Mouse (Mus musculus): ENCODE results near the gene Ahdc1. TPM values are rescaled to one million over a fixed set of nuclear protein-coding genes. Genes with fewer than 3 reads are reported as not detected.

The Ahdc1 gene
- total and polyA plus RNA-seq, 3 experiments = 2.5 to 8.8 TPM; not detected in 1

DNA sequence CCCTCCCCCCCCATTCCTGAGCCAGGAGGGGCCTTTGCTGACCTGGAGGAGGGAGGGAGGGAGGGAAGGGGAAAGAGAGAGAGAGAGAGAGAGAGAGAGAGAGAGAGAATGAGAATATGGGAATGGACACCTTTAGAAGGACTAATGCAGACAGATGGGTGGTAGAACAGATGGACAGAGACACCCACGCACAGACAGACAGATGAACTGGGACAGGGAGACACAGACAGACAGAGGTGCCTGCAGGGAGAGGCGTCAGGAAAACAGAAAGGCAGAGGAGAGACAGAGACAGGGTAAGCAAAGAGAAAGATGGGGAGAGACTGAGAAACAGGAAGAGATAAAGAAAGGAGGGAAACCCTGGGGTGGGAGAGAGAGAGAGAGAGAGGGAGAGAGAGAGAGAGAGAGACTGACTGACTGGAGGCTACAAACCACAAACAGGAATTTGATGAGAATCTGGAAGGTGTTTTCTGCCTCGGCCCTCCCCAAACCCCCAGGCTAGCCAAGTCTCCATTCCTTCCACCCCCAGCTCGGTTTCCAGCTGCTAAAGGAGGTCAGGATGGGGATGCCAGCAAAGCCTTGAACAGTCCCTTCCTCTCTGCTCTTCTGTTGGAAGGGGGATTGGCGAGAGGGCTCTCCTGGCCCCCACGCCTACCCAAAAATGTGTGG, 6.7 kb downstream of the Ahdc1 start:
- no peaks in the 10 kb centered on the region for H3K79me2 ChIP-seq (ENCODE audit: control insufficient read depth, insufficient read depth, low read length, poor library complexity)
- H3K4me1 ChIP-seq (ENCODE audit: control insufficient read depth in 1 of 2, insufficient read depth in 2 of 2, low read length in 2 of 2) = peaks cover 0 to 9% of the 10 kb centered on the region in 2 experiments; a peak in 1 of 4 replicates
- H3K27ac ChIP-seq (ENCODE audit: control insufficient read depth, low read depth, low read length) = no peak overlapping the region
- H3K27me3 ChIP-seq (ENCODE audit: control insufficient read depth in 1 of 2, insufficient read depth in 2 of 2, low read length in 2 of 2) = no peaks in the 10 kb centered on the region
- TF ChIP-seq GATA1 (IDR thresholded peaks at IDR 0.05; ENCODE audit: low read depth, low read length) (no peak), JUND (IDR thresholded peaks at IDR 0.05; ENCODE audit: low read depth, low read length) (peak; percentile 92)
- H3K9ac ChIP-seq (ENCODE audit: control insufficient read depth, low read depth, low read length, poor library complexity, severe bottlenecking) = no peak overlapping the region
- no peak overlapping the region for H3K4me3 ChIP-seq (ENCODE audit: control insufficient read depth in 1 of 2, insufficient read depth in 1 of 2, low read depth in 2 of 2, low read length in 2 of 2)
- no peak for DNase-seq (ENCODE audit: low read depth, low spot score)
- no peaks in the 10 kb centered on the region for H3K9me3 ChIP-seq (replicated peaks; ENCODE audit: insufficient read depth, low read length)
- H3K36me3 ChIP-seq (ENCODE audit: control insufficient read depth in 1 of 2, insufficient read depth in 2 of 2, low read length in 2 of 2) = peaks cover 0 to 5% of the 10 kb centered on the region in 2 experiments; a peak in 2 of 4 replicates

GRCm38 (mm10) chr4:133018263-133018798, 7.3 kb downstream of the Ahdc1 start:
- H3K4me1 ChIP-seq (ENCODE audit: control insufficient read depth in 1 of 2, insufficient read depth in 2 of 2, low read length in 2 of 2) = peaks cover 0 to 9% of the 10 kb centered on the region in 2 experiments; a peak in 1 of 4 replicates
- H3K4me3 ChIP-seq (ENCODE audit: control insufficient read depth in 1 of 2, insufficient read depth in 1 of 2, low read depth in 2 of 2, low read length in 2 of 2) = no peak overlapping the region
- H3K9ac ChIP-seq (ENCODE audit: control insufficient read depth, low read depth, low read length, poor library complexity, severe bottlenecking) = no peak overlapping the region
- no peak overlapping the region for H3K27ac ChIP-seq (ENCODE audit: control insufficient read depth, low read depth, low read length)
- no peaks in the 10 kb centered on the region for H3K9me3 ChIP-seq (replicated peaks; ENCODE audit: insufficient read depth, low read length)
- H3K27me3 ChIP-seq (ENCODE audit: control insufficient read depth in 1 of 2, insufficient read depth in 2 of 2, low read length in 2 of 2) = no peaks in the 10 kb centered on the region
- no peak for DNase-seq (ENCODE audit: low read depth, low spot score)
- no peak for TF ChIP-seq TCF12 (IDR thresholded peaks at IDR 0.05; ENCODE audit: low read depth, low read length)
- TF ChIP-seq JUND (IDR thresholded peaks at IDR 0.05; ENCODE audit: low read depth, low read length) = no peak
- no peak for TF ChIP-seq ZKSCAN1 (IDR thresholded peaks at IDR 0.05; ENCODE audit: low read depth, low read length)
- no peak for TF ChIP-seq SMC3 (IDR thresholded peaks at IDR 0.05; ENCODE audit: low read depth, low read length)
- TF ChIP-seq CTCF (IDR thresholded peaks at IDR 0.05 in 2 of 3, conservative IDR thresholded peaks at IDR 0.05 in 1 of 3; ENCODE audit: control insufficient read depth in 1 of 3, insufficient read depth in 1 of 3, low read depth in 2 of 3, low read length in 3 of 3, poor library complexity in 1 of 3, severe bottlenecking in 1 of 3) = no peak
- TF ChIP-seq KAT2A (conservative IDR thresholded peaks at IDR 0.05; ENCODE audit: low read depth, low read length) = no peak
- no peak for TF ChIP-seq SIN3A (IDR thresholded peaks at IDR 0.05; ENCODE audit: low read length)
- no peak for TF ChIP-seq TBP (IDR thresholded peaks at IDR 0.05; ENCODE audit: low read depth, low read length)
- TF ChIP-seq CHD2 (IDR thresholded peaks at IDR 0.05; ENCODE audit: low read length) = no peak
- no peak for TF ChIP-seq CHD1 (IDR thresholded peaks at IDR 0.05; ENCODE audit: low read depth, low read length)
- no peak for TF ChIP-seq MAX (IDR thresholded peaks at IDR 0.05; ENCODE audit: low read length)
- TF ChIP-seq RAD21 (IDR thresholded peaks at IDR 0.05; ENCODE audit: low read depth, low read length) = no peak
- TF ChIP-seq NELFE (IDR thresholded peaks at IDR 0.05; ENCODE audit: low read depth, low read length) = no peak
- TF ChIP-seq ZNF384 (IDR thresholded peaks at IDR 0.05; ENCODE audit: low read depth, low read length) = no peak
- TF ChIP-seq RCOR1 (IDR thresholded peaks at IDR 0.05; ENCODE audit: low read depth, low read length) = no peak
- no peak for TF ChIP-seq MEF2A (IDR thresholded peaks at IDR 0.05; ENCODE audit: extremely low read depth, insufficient replicate concordance, low read depth, low read length, poor library complexity, severe bottlenecking)
- TF ChIP-seq MAZ (IDR thresholded peaks at IDR 0.05; ENCODE audit: low read depth, low read length) = no peak
- TF ChIP-seq NRF1 (IDR thresholded peaks at IDR 0.05; ENCODE audit: insufficient read depth, low read depth, low read length, poor library complexity, severe bottlenecking) = no peak
- no peaks in the 10 kb centered on the region for H3K79me2 ChIP-seq (ENCODE audit: control insufficient read depth, insufficient read depth, low read length, poor library complexity)
- H3K36me3 ChIP-seq (ENCODE audit: control insufficient read depth in 1 of 2, insufficient read depth in 2 of 2, low read length in 2 of 2) = peaks cover 0 to 3% of the 10 kb centered on the region in 2 experiments; a peak in 1 of 4 replicates

All from MEL (cell line).